Mouse (Mus musculus) kidney, postnatal 10 days (tissue): ENCODE results near the gene Slc1a2.
A peak's percentile ranks its signal among the peaks of the same experiment; 100 is the strongest.

ENCODE experiments used
- DNase-seq: peaks from one replicate; pipeline ENCODE4 v3.0.0; 2021; ENCODE audit warnings: mixed read lengths

Gene Slc1a2

DNA sequence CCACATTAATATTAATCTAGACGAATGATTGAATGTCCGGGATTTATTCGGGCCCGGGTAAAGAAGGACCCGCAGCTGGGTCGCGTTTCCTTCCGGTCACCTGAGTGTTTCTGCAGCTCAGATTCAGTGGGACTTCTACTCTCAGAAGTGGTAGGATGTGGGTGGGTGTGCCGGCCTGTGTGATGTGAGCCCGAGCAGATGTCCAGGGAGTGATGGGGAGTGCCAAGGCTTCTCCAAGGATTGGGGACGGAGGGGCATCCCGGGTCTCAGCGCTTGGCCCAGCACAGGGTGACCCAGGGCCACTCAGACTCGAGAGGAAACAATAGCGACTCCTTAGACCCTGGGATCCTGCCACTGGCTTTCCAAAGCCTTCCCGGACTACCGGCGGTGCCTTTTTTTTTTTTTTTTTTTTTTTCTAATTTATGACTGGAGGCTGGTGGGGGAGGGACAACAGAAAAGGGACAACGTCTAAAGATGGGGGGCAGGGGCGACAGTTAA is at the start of gene Slc1a2:
TSS of gene Slc1a2 (plus strand) at position 497 of the 498 bp plus-strand sequence.
- peak; percentile 9 for DNase-seq

GRCm38 (mm10) chr2:102610485-102610884 is 48.0 kb upstream of the Slc1a2 start:
- DNase-seq: no peak

GRCm38 (mm10) chr2:102616637-102617036 is 41.8 kb upstream of the Slc1a2 start:
- DNase-seq: no peak

- DNase-seq: no peak
Measured at GRCm38 (mm10) chr2:102620744-102621429, 37.6 kb upstream of the Slc1a2 start.

GRCm38 (mm10) chr2:102622176-102622575 is 36.3 kb upstream of the Slc1a2 start:
- no peak for DNase-seq

DNA sequence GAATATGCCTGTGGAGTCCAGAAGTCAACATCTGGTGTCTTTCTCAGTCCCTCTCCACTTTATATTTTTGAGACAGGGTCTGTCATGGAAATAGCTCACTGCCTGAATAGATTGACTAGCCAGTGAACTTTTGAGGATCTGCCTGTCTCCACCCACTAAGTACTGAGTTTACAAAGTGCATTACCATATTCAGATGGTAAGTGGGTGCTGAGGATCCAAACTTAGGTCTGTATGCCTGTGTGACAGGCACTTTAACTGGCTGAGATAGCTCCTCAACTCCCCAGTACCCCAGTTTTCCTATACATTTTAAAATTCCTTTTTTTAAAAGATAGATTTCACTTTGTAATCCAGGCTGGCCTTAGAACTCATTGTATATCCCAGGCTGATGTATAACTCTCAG is 35.5 kb upstream of the Slc1a2 start:
- DNase-seq: no peak

DNA sequence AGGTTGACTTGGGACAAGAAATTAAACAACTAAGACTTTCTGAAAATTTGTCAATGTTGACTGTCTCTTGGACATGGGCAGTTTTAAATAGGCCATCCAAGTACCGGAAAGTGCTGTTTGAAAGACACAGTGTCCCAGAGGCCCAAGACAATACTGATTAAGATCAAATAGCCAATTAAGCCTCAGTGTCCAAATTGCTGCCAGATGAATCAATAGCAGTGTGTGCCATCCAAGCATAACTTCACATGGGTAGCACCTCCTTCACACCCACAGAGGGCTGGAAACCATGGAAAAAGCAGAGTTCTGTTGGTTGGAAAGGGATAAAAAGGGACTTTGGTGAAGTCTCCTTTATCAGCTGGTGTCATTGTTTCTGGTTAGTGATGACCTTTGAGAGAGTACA is 33.9 kb upstream of the Slc1a2 start:
- DNase-seq: no peak

- no peak for DNase-seq
Measured at GRCm38 (mm10) chr2:102632361-102632760, 26.1 kb upstream of the Slc1a2 start.

GRCm38 (mm10) chr2:102634010-102634409 is 24.4 kb upstream of the Slc1a2 start:
- no peak for DNase-seq

GRCm38 (mm10) chr2:102635523-102636060 is 22.9 kb upstream of the Slc1a2 start:
- DNase-seq: no peak

- no peak for DNase-seq
Measured at GRCm38 (mm10) chr2:102636116-102636600, 22.3 kb upstream of the Slc1a2 start.

DNA sequence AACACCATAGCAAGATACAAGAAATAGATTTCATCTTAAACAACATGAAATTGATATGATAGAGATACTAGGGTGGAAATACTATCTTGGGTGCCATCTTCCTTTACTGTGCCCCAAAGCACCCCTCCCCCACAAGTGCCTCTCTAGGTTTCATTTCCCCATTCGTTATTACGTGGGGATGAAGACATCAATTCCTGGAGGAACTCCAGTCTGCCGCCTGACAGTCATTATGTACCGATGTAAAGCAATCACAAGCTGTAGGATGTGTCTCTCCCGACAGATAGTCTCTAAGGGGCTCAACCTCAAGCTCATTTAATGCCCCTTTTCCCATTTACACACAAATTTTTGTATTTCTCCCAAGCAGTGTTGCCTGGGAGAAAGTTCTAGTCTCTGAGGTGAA is 20.3 kb upstream of the Slc1a2 start:
- DNase-seq: no peak

DNA sequence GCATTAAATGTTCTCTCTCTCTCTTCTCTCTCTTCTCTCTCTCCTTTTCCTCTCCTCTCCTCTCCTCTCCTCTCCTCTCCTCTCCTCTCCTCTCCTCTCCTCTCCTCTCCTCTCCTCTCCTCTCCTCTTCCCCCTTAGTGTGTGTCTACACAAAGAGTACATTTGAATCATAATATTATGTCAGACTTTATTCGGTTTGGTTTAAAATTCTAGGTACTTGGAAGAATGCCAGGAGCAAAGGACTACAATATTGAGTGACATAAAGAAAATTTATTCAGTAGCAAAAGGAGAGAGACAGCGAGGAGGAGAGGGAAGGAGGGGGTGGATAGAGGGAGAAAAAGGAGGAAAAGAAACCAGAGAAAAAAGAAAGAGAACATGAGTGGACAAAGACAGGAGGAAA is 19.8 kb upstream of the Slc1a2 start:
- no peak for DNase-seq

DNA sequence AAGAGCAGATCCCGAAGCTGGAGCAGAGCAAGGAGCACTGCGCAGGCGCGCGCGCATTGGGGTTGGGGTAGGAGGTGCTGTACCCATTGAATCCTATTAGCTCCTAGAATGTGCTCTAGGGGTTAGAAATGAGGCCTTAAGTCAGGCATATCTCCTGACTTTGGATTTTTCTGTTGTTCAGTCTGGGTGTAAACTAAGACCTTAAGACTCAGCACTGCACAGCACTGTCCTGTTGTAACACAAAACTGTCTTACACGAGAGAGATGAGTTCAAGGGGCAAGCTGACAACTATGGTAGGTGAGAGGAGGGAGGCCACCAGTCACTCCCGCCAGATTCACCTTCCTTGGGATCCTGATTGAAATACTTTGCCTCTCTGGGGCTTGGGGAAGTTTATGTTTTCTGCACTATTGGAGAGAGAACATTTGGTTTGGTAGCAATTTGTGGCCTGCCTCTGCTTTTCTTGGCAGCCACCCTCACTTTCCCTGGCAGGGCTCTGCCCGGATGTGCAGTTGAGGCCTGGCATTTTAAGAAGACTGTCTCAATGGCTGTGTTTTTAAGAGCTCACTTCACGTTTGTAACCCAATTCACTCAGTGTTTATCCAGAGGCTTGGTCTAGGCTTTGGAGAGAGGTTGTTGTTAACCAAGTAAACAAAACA is 9.5 kb upstream of the Slc1a2 start:
- DNase-seq: no peak

GRCm38 (mm10) chr2:102650322-102650721 is 8.1 kb upstream of the Slc1a2 start:
- no peak for DNase-seq

DNA sequence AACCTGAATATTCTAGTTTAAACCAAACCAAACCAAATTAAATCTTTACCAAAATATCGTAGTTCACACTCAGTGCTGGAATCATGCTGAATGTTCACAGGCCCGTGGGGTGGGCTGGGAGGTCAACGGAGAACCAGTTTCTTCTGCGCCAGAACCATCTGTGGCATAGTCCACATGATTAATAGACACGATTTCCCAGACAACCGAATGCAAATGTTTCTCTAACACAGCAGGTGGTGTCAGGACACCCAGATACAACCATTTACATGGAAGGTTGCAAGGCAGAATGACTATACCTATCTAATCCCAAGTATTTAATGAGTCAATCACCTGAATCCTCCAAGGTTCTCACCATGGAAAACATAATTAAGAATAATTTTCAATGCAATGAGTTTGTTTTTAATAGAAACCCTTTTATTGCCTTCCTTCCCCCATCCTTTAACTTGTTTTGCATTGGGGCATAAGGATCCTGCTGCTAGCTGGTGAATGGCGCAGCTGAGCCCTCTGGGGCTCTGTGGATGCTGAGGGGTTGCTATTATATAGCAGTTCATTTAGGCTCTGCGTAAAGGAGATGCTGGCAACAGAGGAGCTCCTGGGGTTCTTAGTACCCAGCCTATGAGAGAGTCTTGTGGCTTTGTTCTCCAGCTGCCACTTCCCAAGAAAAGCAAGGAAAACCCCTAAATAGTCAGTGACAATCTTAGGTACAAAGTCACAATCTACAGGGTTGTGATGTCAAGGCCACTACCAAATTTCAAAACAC is 2.3 kb upstream of the Slc1a2 start:
- DNase-seq: no peak

DNA sequence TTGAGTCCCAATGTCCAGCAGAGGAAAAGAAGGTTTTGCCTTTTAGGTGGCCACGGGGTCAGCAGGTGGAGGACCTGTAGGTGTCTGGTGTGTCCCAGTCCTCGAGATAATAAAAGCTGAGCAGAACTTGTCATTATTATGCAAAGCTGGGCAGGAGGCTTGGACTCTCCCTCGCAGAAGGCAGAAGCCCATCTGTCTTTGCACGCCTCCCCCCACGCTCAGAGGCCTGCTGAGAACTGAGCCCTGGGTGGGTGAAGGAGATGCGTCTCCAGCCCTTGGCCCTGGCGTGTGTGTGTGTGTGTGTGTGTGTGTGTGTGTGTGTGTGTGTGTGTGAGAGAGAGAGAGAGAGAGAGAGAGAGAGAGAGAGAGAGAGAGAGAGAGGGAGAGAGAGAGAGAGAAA is 733 bp upstream of the Slc1a2 start:
- no peak for DNase-seq

GRCm38 (mm10) chr2:102658661-102659520 is 432 bp downstream of the Slc1a2 start:
- peak; percentile 42 for DNase-seq

- DNase-seq: peak; percentile 31
Measured at GRCm38 (mm10) chr2:102659521-102659830, 1.0 kb downstream of the Slc1a2 start.

DNA sequence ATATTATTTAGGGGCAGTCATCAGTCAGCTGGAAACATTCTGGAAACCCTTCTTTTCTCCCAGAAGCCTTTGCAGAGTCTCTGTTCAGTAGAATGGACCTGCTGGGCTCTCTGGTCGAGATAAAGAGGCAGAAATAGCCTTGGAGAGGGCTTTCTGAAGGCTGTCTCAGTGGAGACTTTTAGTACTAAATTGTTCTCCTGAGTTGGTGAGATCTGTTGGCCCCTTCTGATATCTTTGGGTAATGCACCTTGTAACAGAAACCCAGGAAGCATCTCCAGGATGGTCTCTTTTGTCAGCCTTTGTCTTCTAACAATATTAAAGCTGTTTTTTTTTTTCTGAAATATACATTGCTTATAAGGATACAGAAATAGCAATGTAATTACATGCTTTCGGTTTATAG is 2.6 kb downstream of the Slc1a2 start:
- DNase-seq: no peak

DNA sequence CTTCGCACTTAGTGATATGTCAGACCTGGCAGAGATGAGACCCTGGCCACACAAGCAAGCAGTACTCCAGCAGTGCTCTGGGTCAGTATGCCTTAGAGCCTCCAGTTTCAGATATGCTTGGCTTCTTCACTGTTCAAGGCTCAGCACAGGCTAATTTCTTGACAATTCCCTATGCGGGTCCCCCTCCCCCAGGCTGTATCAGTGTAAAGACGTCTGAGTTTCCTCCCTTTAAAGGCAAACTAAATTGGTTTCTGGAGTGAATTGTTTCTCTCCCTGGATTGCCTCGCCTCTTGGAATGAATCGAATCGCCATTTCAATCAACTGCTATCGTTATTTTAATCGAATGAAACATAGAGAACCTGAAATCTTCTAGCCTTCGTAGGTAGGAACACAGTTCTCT is 4.5 kb downstream of the Slc1a2 start:
- no peak for DNase-seq

GRCm38 (mm10) chr2:102663339-102663738 is 4.9 kb downstream of the Slc1a2 start:
- no peak for DNase-seq
